Mouse (Mus musculus) CH12.LX (cell line): ENCODE data around the gene Clec2d. TPM values are rescaled to one million over a fixed set of nuclear protein-coding genes. Genes with fewer than 3 reads are reported as not detected.

Experiments used
- KAT2A ChIP-seq: IDR thresholded peaks from 2 replicates; pipeline ENCODE4 v1.6.1; 2012; ENCODE audit warnings: low read length, improper control_type of control experiment, inconsistent platforms; ENCODE audit not compliant: insufficient replicate concordance
- MAFK ChIP-seq: IDR thresholded peaks from 2 replicates; pipeline ENCODE4 v1.6.1; 2011; ENCODE audit warnings: low read length, improper control_type of control experiment; ENCODE audit not compliant: insufficient replicate concordance
- POLR2AphosphoS2 ChIP-seq: IDR thresholded peaks from 2 replicates; pipeline ENCODE4 v1.6.1; 2011; ENCODE audit warnings: low read depth, low read length, improper control_type of control experiment
- RAD21 ChIP-seq: IDR thresholded peaks from 2 replicates; pipeline ENCODE4 v1.6.1; 2011; ENCODE audit warnings: low read depth, mild to moderate bottlenecking, low read length, improper control_type of control experiment, moderate library complexity
- RCOR1 ChIP-seq: conservative IDR thresholded peaks from 2 replicates; pipeline ENCODE4 v1.6.1; 2012; ENCODE audit warnings: low read depth, mild to moderate bottlenecking, inconsistent platforms, low read length, improper control_type of control experiment
- TBP ChIP-seq: conservative IDR thresholded peaks from 2 replicates; pipeline ENCODE4 v1.6.1; 2011; ENCODE audit warnings: low read depth, low read length, improper control_type of control experiment
- ZC3H11A ChIP-seq: IDR thresholded peaks from 2 replicates; pipeline ENCODE4 v1.6.1; 2012; ENCODE audit warnings: low read depth, mild to moderate bottlenecking, inconsistent platforms, low read length, improper control_type of control experiment
- polyA plus RNA-seq: library from polyadenylated mRNA; unstranded; fragments of >175 nt; gene quantifications from 2 replicates; pipeline ENCODE4 v1.2.1, GENCODE M21; 2012; ENCODE audit warnings: low read depth; ENCODE audit not compliant: insufficient read length
- total RNA-seq, 2 experiments: library from RNA; depleted of rRNA; stranded (reverse); fragments of 300-350 nt in 1 of 2; fragments of >200 nt in 1 of 2; gene quantifications; 2 replicates each; pipeline ENCODE4 v1.2.3; 2012 to 2014

The Clec2d gene
- total and polyA plus RNA-seq, 3 experiments: 5.1 to 50.7 (median 25.9) TPM

GRCm38 (mm10) chr6:129235855-129236461 lies 55.5 kb downstream of the Clec2d start (continued):
- TF ChIP-seq RCOR1 (peak; percentile 71), MAFK (peak; percentile 47; the same call in 1 of the 2 replicates), ZC3H11A (no peak), POLR2AphosphoS2 (no peak), KAT2A (0 out of 2 replicates have a peak, but pooled peaks have one; percentile 59), RAD21 (no peak; the same call in 1 of the 2 replicates), TBP (peak; percentile 75; the same call in 1 of the 2 replicates)
- TF ChIP-seq, all 38 proteins: peak for 24

Other genes with a start within 250 kb of the Clec2d start
- gene Clec2g, start 246.2 kb upstream of the Clec2d start, total RNA-seq (2012; rRNA removed): 66.5 and 91.7 TPM in 2 replicates
- 142 and 169 TPM in 2 replicates for gene Clec2g, start 246.2 kb upstream of the Clec2d start, total RNA-seq (2014; rRNA removed)
- 78.9 and 82.0 TPM in 2 replicates for gene Clec2g, start 246.2 kb upstream of the Clec2d start, polyA plus RNA-seq
- 0.38 and 0.68 TPM in 2 replicates for gene Klrb1f, start 134.7 kb upstream of the Clec2d start, total RNA-seq (2012; rRNA removed)
- 0.21 and 0.38 TPM in 2 replicates for gene Klrb1f, start 134.7 kb upstream of the Clec2d start, total RNA-seq (2014; rRNA removed)
- gene Klrb1f, start 134.7 kb upstream of the Clec2d start, polyA plus RNA-seq: 0.23 and 0.25 TPM in 2 replicates
- not detected in 2 replicates for gene Clec2e, start 79.7 kb upstream of the Clec2d start, total RNA-seq (2012; rRNA removed)
- gene Clec2e, start 79.7 kb upstream of the Clec2d start, total RNA-seq (2014; rRNA removed): not detected in 2 replicates
- not detected in 2 replicates for gene Clec2e, start 79.7 kb upstream of the Clec2d start, polyA plus RNA-seq
- 112 and 132 TPM in 2 replicates for gene Cd69, start 94.8 kb downstream of the Clec2d start, total RNA-seq (2012; rRNA removed)
- 229 and 269 TPM in 2 replicates for gene Cd69, start 94.8 kb downstream of the Clec2d start, total RNA-seq (2014; rRNA removed)
- 71.2 and 71.3 TPM in 2 replicates for gene Cd69, start 94.8 kb downstream of the Clec2d start, polyA plus RNA-seq
- gene 4922502D21Rik, start 151.2 kb downstream of the Clec2d start, total RNA-seq (2012; rRNA removed): 2.0 and 2.8 TPM in 2 replicates
- 0.23 and 0.42 TPM in 2 replicates for gene 4922502D21Rik, start 151.2 kb downstream of the Clec2d start, total RNA-seq (2014; rRNA removed)
- 0.46 and 0.61 TPM in 2 replicates for gene 4922502D21Rik, start 151.2 kb downstream of the Clec2d start, polyA plus RNA-seq
- 1.7 TPM in 2 replicates for gene Clec12a, start 162.1 kb downstream of the Clec2d start, total RNA-seq (2012; rRNA removed)
- 11.9 and 12.6 TPM in 2 replicates for gene Clec12a, start 162.1 kb downstream of the Clec2d start, total RNA-seq (2014; rRNA removed)
- 6.5 and 8.0 TPM in 2 replicates for gene Clec12a, start 162.1 kb downstream of the Clec2d start, polyA plus RNA-seq
- not detected in 2 replicates for gene Clec12b, start 205.3 kb downstream of the Clec2d start, total RNA-seq (2012; rRNA removed)
- not detected in 2 replicates for gene Clec12b, start 205.3 kb downstream of the Clec2d start, total RNA-seq (2014; rRNA removed)
- not detected in 2 replicates for gene Clec12b, start 205.3 kb downstream of the Clec2d start, polyA plus RNA-seq
- gene Clec1b, start 216.7 kb downstream of the Clec2d start, total RNA-seq (2012; rRNA removed): not detected in 2 replicates
- not detected in 2 replicates for gene Clec1b, start 216.7 kb downstream of the Clec2d start, total RNA-seq (2014; rRNA removed)
- gene Clec1b, start 216.7 kb downstream of the Clec2d start, polyA plus RNA-seq: not detected in 2 replicates
- gene Clec9a, start 228.2 kb downstream of the Clec2d start, total RNA-seq (2012; rRNA removed): not detected in 2 replicates
- gene Clec9a, start 228.2 kb downstream of the Clec2d start, total RNA-seq (2014; rRNA removed): not detected in 2 replicates
- gene Clec9a, start 228.2 kb downstream of the Clec2d start, polyA plus RNA-seq: not detected in 2 replicates